Mouse (Mus musculus): ENCODE measurements at regions not wholly inside any gene's neighbourhood (a gene's known extent, or its start where the extent isn't known, plus 50 kb on each side); places are given as distances from the start of the nearest gene placed in this dataset.

DNA sequence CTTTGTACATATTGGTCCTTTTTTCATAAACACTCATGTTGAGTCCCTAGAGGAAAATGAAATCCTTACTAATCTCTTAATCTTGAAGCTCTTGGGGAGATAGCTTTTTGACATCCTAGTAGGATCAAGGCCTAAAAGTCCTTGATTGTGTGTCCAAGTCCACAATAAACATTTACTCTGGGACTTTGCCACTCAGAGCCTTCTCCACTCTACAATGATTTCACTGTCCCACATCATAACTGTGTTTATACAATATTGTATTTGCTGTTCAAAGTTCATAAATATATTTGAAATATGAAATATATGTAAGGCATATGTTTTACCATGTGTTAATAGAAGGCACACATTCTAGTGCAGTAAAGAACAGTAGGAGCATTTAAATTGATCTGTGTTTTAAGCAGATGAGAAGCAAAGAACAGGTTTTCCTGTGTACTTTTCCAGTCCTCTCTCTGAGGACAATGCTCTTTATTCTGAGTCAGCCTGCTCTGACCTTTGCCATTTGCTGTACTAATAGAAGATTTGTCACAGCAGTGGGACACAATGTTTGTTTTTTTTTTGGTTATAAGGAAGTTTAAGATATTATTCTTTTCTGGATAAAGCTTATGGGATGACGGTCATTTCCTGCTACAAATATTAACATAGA lies 130.7 kb upstream of the Gprin3 start:
- in situ Hi-C loops (cut with MboI, MseI), result no loop called here

- in situ Hi-C loops (cut with MboI, MseI), result no loop called here
These were observed 110.9 kb upstream of the Gprin3 start for GRCm38 (mm10) chr6:59537025-59537424.

- in situ Hi-C loops (cut with MboI, MseI), result no loop called here
These were observed 98.8 kb upstream of the Gprin3 start for GRCm38 (mm10) chr6:59524940-59525265.

- in situ Hi-C loops (cut with MboI, MseI), result no loop called here
These were observed 98.2 kb upstream of the Gprin3 start for GRCm38 (mm10) chr6:59524095-59524939.

DNA sequence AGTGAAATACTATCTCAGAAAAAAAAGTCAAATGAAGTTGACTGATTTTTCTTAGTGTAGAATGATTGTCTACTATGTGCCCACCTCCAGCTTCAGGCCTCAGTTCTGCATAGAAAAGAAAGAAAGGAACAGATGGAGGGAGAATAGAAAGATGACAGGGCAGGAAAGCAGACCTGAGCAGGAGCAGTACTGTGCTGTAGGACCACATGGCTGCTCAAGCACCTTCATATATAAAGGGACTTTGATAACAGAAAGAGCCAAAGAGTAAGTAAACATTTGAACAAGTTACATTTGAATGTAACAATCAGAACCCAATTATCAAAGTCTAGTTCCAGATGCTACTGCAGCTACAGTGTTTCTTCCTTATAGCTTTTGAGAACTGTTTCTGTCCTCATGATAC lies 96.9 kb upstream of the Gprin3 start:
- in situ Hi-C loops (cut with MboI, MseI), result no loop called here

DNA sequence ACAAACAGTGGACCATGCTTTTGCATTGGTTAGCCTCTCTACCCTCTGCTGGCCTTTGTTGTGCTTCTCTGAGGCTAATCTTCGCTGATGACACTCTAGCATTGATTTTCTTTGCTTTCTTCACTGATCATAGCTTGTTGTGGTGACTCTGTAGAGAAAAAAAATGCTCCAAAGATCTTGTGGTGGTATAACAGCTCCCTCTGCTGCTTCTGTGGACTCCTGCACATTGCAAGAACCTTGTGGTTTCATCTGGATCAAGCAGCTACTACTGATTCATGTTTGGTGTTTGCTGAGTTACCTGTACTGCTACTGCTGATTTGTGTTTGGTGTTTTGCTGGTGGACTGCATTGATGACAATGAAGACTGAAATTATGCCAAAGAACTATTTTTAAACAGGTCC lies 74.7 kb upstream of the Gprin3 start:
- in situ Hi-C loops (cut with MboI, MseI), result loop anchor here in 1 of 2 experiments (10.0 kb wide), 1 partner anchor 704 kb away; no protein-coding TSS in a partner anchor

DNA sequence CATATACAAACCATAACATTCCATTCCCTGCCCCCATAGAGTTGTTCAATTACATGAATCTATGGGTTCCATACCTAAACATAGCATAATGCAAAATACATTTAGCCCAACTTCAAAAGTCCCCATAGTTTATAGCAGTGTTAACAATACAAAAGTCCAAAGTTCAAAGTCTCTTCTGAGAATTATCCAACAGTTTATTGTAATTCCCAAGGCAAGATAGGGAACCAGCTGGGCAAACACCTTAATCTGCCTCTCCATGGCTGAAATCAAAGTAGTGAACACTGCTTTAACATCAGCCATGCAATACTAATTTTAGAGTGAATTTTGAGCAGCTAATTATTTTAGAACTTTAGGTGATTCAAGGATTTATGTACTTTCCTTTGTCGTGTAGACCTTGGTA lies 72.7 kb upstream of the Gprin3 start:
- in situ Hi-C loops (cut with MboI, MseI), result no loop called here

DNA sequence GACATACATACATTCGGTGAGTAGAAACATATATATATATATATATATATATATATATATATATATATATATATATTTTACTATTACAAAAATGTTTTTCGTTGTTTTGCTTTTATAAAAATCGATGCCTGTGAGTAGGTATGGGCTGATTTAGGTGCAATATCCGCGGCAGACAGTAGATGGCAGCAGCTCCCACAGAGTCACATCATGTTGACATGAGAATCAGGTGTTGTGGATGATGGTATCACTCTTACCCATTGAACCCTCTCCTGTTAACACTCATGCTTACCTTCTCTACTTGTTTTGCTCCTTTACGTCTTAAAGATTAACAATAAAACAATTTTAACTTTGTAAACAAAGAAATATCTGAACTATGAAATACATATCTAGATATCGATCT lies 72.0 kb upstream of the Gprin3 start:
- in situ Hi-C loops (cut with MboI, MseI), result no loop called here

GRCm38 (mm10) chr6:59489001-59489575 lies 63.0 kb upstream of the Gprin3 start:
- in situ Hi-C loops (cut with MboI, MseI), result no loop called here

DNA sequence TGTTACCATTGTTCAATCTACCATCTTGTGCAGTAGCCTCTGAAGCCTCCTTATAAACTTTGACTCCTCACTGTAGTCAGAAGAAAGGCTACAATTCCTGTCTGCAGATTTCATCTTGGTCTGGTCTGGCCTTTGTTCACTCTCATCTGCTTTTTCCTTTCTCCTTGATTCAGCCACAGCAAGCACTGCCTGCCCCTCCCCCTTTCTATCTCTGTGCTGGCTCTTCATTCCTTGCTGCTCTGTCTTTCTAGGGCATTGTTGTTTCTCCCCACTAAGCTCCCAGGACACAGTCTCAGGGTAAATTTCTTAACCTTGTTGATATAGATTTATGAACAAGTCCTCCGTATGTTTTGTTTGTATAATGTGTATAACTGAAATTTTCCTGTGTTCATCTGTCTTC lies 62.3 kb upstream of the Gprin3 start:
- in situ Hi-C loops (cut with MboI, MseI), result no loop called here

DNA sequence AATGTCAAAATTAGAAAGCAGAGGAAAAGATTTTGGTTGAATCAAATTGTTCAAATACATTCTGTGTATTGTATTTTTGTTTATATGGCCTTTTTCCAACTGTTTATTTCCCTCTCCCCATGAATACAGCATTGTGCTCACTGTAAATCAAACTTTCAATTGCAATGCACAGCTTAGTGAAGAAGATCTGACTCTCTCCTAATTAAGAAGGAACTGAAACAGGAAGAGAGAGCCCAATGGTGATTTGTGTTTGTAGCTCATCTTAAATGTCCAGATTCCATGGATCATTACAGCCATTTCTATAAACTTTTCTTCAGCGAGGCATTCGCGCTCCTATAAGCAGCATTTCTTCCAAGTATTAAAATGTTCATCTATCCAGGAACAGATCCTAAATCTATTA lies 57.9 kb upstream of the Gprin3 start:
- in situ Hi-C loops (cut with MboI, MseI), result loop anchor here (5.0 kb wide), 2 partner anchors 232 to 237 kb away; no protein-coding TSS in a partner anchor

DNA sequence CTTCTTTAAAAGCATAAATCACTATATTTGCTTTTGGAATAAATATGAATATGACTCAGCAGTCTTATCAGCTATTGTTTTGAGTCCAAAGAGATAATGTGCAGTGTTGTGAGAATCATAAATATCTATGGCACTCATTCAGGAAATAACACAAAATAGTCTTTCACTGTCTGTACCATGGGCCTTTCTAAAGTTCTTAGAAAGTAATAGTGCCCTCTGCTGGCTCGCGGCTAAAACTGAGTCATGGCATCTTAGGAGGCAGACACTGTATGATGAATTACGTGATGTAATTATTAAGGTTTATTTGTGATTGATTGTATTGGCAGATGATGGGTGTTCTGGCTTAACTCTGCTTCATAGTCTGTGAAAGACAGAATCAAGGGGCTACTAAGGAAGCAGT lies 57.5 kb upstream of the Gprin3 start:
- in situ Hi-C loops (cut with MboI, MseI), result loop anchor here (5.0 kb wide), 2 partner anchors 231 to 236 kb away; no protein-coding TSS in a partner anchor
